Mouse (Mus musculus) thymus, postnatal 10 days (tissue): ENCODE data around the gene Gm20388.

Experiments used
- DNase-seq, 2 experiments: peaks; one replicate each; pipeline ENCODE4 v3.0.0; 2021; ENCODE audit warnings: low spot score in 2 of 2

Gm20388 gene

GRCm38 (mm10) chr8:120255406-120255987, 344.9 kb downstream of the Gm20388 start:
- DNase-seq = no peak

- DNase-seq = no peak
Measured at GRCm38 (mm10) chr8:120256958-120257357, 346.3 kb downstream of the Gm20388 start.

- no peak for DNase-seq
Measured at GRCm38 (mm10) chr8:120259206-120259605, 348.6 kb downstream of the Gm20388 start.

- no peak for DNase-seq
Measured at GRCm38 (mm10) chr8:120260677-120261076, 350.0 kb downstream of the Gm20388 start.

- DNase-seq = no peak
Measured at GRCm38 (mm10) chr8:120261338-120262120, 350.9 kb downstream of the Gm20388 start.

GRCm38 (mm10) chr8:120263879-120264278, 353.2 kb downstream of the Gm20388 start:
- no peak for DNase-seq

GRCm38 (mm10) chr8:120264388-120264943, 353.8 kb downstream of the Gm20388 start:
- no peak for DNase-seq

- DNase-seq = no peak
Measured at GRCm38 (mm10) chr8:120264944-120265453, 354.4 kb downstream of the Gm20388 start.

GRCm38 (mm10) chr8:120265471-120265870, 354.8 kb downstream of the Gm20388 start:
- no peak for DNase-seq

GRCm38 (mm10) chr8:120268541-120268980, 357.9 kb downstream of the Gm20388 start:
- no peak for DNase-seq

GRCm38 (mm10) chr8:120270449-120270848, 359.8 kb downstream of the Gm20388 start:
- no peak for DNase-seq

- no peak for DNase-seq
Measured at GRCm38 (mm10) chr8:120273430-120273829, 362.8 kb downstream of the Gm20388 start.

GRCm38 (mm10) chr8:120276051-120276890, 365.6 kb downstream of the Gm20388 start:
- peak in 1 of 2 experiments; percentile 56 for DNase-seq

GRCm38 (mm10) chr8:120276891-120277426, 366.3 kb downstream of the Gm20388 start:
- no peak for DNase-seq

- no peak for DNase-seq
Measured at GRCm38 (mm10) chr8:120278009-120278408, 367.4 kb downstream of the Gm20388 start.

GRCm38 (mm10) chr8:120279418-120279817, 368.8 kb downstream of the Gm20388 start:
- no peak for DNase-seq

- peak; percentile 79 to 90 for DNase-seq
Measured at GRCm38 (mm10) chr8:120281487-120281886, 370.8 kb downstream of the Gm20388 start.

- DNase-seq = no peak
Measured at GRCm38 (mm10) chr8:120282465-120282864, 371.8 kb downstream of the Gm20388 start.

- no peak for DNase-seq
Measured at GRCm38 (mm10) chr8:120284265-120284664, 373.6 kb downstream of the Gm20388 start.

- peak; percentile 71 to 77 for DNase-seq
Measured at GRCm38 (mm10) chr8:120285033-120285432, 374.4 kb downstream of the Gm20388 start.

GRCm38 (mm10) chr8:120285878-120286277, 375.2 kb downstream of the Gm20388 start:
- no peak for DNase-seq
